Mouse (Mus musculus) testis, adult 10 weeks (tissue): Measurements from ENCODE around the gene Ube4a. TPM values are rescaled to one million over a fixed set of nuclear protein-coding genes. Genes with fewer than 3 reads are reported as not detected.

Experiments
- polyA plus RNA-seq: library from polyadenylated mRNA; stranded (reverse); fragments of 350-450 nt; fragmentation: Illumina TruSeq; extraction: RNeasy Lipid Tissue Mini Kit (QIAGEN cat#74804); gene quantifications from one replicate; pipeline ENCODE4 v1.2.3, GENCODE M21; 2014; ENCODE audit warnings: low read depth, low replicate concordance

Gene Ube4a
- polyA plus RNA-seq, result 46.0 TPM

GRCm38 (mm10) chr9:44965126-44965832, at the start of gene Ube4a:
Gene Ube4a, minus strand, starts transcription at chr9:44965600.

DNA sequence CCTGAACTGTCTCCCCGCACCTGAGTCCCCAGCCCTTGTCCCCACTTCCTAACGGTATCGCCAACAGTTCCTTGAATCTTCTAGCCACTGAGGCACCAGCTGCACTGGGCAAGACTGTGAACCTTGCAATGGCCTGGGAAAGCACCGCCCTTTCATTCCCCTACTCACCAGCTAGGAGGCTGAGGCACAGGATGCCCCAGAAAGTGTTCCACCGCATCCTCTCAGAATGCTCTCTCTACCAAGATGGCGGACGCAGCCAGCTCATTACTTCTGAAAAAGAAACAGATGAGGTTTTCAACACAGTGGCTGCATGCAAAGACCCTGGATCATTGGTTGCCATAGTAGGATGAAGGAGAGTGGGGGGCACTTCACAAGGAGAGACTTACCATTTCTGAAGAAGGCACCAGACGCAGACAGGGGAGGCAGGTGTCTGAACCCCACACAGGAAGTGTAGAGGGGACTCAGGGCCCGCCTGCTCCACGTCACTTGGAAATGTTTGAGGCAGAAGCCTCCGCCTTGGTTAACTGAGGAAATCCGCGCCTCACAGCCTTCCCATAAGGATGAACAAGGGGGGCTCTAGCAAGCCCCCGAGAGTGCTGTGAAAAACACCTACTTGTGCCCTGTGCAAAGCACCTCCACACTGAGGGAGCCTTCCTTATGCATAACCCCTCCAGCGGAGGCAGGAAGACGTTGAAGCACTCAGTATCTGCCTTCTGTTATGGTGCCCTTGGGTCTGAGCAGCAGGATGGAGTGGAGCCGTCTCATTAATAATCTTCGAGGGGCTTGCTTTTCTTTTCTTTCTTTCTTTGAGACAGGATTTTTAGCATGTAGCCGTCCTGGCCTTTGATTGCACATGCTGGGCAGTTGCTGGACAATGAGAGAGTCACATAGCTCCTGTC, 44.0 kb upstream of the Ube4a start, which contains the start of gene Cd3e:
Cd3e (minus strand) TSS at position 448 of the 899 bp plus-strand sequence.

GRCm38 (mm10) chr9:44981676-44982075, 16.3 kb upstream of the Ube4a start, which contains the start of gene Cd3d:
Gene Cd3d, plus strand, starts transcription at chr9:44981786.

GRCm38 (mm10) chr9:44980242-44980641, 14.8 kb upstream of the Ube4a start, which contains the start of gene Cd3g:
Gene Cd3g, minus strand, starts transcription at chr9:44980431.

DNA sequence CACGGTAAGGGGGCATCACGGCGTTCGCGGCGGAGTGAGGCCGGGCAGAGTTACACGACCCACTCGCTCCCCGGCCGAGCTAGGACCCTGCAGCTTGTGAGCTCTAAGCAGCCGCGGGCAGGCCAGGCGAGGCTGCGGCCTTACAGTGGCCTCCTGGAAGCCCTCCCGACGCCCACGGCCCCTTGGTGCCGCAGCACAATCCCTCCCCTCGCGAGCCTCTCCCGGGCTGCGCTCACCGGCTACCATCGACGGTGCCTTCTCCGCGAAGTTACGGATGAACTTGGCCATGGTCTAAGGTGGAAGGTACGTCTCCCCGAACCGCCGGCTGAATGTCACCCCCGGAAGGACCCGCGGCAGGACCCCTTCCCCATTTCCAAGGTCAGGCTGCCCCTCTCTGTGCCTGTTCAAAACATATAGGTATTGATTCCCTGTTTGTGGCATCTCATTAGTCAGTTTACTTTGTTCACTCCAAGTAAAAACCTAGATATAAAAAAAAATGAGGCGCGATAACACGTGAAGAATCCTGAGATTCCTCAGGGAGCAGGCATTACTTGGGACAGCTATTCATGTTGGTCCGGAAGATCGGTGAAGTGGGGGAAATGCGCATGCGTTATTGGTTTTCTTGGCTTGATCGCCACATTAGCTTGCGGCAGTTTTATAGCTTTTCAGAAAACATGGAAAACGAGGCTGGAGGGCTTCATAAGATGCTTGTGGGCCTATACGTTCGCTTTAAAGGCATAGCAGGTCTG, 44.9 kb downstream of the Ube4a start, which contains the start of gene Atp5l:
Atp5l (minus strand) TSS at position 369 of the 749 bp plus-strand sequence.

DNA sequence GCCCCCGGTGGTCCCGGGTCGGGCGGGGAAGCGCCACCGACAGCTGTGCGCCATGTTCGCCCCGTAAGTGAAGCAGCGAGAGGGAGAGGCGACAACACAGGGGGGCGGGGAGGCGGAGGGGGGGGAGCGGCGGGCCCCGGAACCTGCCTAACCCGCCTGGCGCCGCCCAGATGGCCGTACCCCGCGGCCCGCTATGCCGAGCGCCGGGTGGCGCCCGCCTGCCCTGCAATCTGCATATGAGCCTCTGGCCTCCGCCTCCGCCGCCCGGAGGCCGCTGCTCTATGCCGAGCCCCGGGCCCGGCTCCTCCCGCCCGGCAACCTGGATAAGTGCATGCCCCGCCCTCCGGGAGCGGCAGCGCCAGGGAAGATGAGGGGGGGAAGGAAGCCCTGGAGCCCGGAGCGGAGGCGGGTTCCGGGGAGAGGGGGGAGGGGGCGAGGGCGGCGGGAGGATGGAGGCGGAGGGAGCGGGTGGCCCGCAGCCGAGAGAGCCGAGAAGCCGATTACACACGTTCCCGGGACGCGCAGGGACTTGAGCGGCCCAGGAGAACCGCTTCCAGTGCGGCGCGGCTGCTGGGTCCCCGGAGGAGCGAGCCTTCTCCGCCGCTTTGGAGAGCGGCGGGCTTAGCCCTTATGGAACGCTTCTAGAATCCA, 84.1 kb downstream of the Ube4a start, which contains the start of gene Kmt2a:
Kmt2a (minus strand) TSS at position 76 of the 651 bp plus-strand sequence.

Other genes starting within 250 kb of the Ube4a start
- gene Phldb1, start 230.4 kb downstream of the Ube4a start, polyA plus RNA-seq, result 0.13 TPM
- 120 TPM for gene Arcn1, start 197.8 kb downstream of the Ube4a start, polyA plus RNA-seq
- 95.7 TPM for gene Ift46, start 197.7 kb downstream of the Ube4a start, polyA plus RNA-seq
- 0.15 TPM for gene Tmem25, start 166.3 kb downstream of the Ube4a start, polyA plus RNA-seq
- not detected for gene Ttc36, start 162.5 kb downstream of the Ube4a start, polyA plus RNA-seq
- gene Kmt2a, start 84.3 kb downstream of the Ube4a start, polyA plus RNA-seq, result 6.7 TPM
- gene Atp5l, start 44.9 kb downstream of the Ube4a start, polyA plus RNA-seq, result 120 TPM
- 0.28 TPM for gene Cd3g, start 14.8 kb upstream of the Ube4a start, polyA plus RNA-seq
- 8.4 TPM for gene Cd3d, start 16.2 kb upstream of the Ube4a start, polyA plus RNA-seq
- 0.52 TPM for gene Cd3e, start 44.0 kb upstream of the Ube4a start, polyA plus RNA-seq
- gene Mpzl2, start 74.2 kb upstream of the Ube4a start, polyA plus RNA-seq, result 0.55 TPM
- 1.1 TPM for gene Mpzl3, start 89.6 kb upstream of the Ube4a start, polyA plus RNA-seq
- 0.22 TPM for gene Jaml, start 113.6 kb upstream of the Ube4a start, polyA plus RNA-seq
- 0.29 TPM for gene Scn2b, start 152.2 kb upstream of the Ube4a start, polyA plus RNA-seq
- gene Scn4b, start 172.8 kb upstream of the Ube4a start, polyA plus RNA-seq, result not detected
- 0.11 TPM for gene BC049352, start 216.4 kb upstream of the Ube4a start, polyA plus RNA-seq
- not detected for gene Tmprss4, start 238.5 kb upstream of the Ube4a start, polyA plus RNA-seq